ENCODE assay signal across 34 mouse cellular contexts in the genomic region with DNA sequence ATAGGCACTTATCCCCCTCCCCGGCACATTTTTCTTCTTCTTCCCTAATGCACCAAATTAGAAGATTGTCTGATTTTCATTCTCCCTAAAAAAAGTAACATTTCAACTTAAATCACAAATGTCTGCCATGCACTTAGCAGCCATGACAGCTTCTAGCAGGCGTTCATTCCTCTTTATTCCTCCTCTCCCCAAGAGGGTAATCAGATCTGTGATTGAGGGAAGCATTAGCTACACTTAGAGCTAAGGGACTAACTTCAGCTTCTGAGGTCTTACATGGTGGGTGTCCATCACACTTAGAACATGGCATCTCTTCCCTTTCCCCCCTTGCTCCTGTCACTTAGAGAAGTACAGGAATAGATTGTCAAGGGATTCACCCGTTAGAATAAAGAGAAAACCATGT.
"Had no signal": no experiment of that assay in that cellular context is flagged by ENCODE, and none has a peak within 500 bp of the region (broad histone marks: within the 10 kb centered on the region; RNA-seq: fewer than 3 reads in every experiment).

No protein-coding gene starts in this region.

- H3K27ac ChIP-seq: heart, embryonic 13.5 days; heart, embryonic 15.5 days; hindbrain, embryonic 10.5 days; hindbrain, embryonic 12.5 days; hindbrain, embryonic 13.5 days; hindbrain, embryonic 14.5 days; hindbrain, embryonic 15.5 days; hindbrain, postnatal 0 days; intestine, embryonic 15.5 days; kidney, embryonic 15.5 days; kidney, postnatal 0 days; layer of hippocampus, adult 2 months; left cerebral cortex, adult 2 months had no signal

- ATAC-seq: hindbrain, embryonic 16.5 days; hindbrain, postnatal 0 days; inflammation-experienced regulatory T-cells, adult 6 months; intestine, embryonic 15.5 days; intestine, embryonic 16.5 days; intestine, postnatal 0 days had no signal

- H3K4me1 ChIP-seq: intestine, embryonic 15.5 days; kidney, embryonic 15.5 days had no signal

- H3K4me3 ChIP-seq: heart, embryonic 12.5 days; heart, embryonic 13.5 days; heart, embryonic 15.5 days; hindbrain, embryonic 10.5 days; hindbrain, embryonic 12.5 days; hindbrain, embryonic 13.5 days; hindbrain, embryonic 15.5 days; intestine, embryonic 15.5 days; kidney, embryonic 15.5 days; layer of hippocampus, adult 2 months; left cerebral cortex, adult 2 months had no signal

- H3K9me3 ChIP-seq: heart, embryonic 12.5 days; heart, embryonic 13.5 days; heart, embryonic 15.5 days; hindbrain, embryonic 10.5 days; hindbrain, embryonic 12.5 days; hindbrain, embryonic 13.5 days; hindbrain, embryonic 15.5 days; intestine, embryonic 15.5 days; kidney, embryonic 15.5 days had no signal

- H3K27me3 ChIP-seq: heart, embryonic 12.5 days; heart, embryonic 13.5 days; heart, embryonic 15.5 days; hindbrain, embryonic 12.5 days; hindbrain, embryonic 13.5 days; hindbrain, embryonic 15.5 days; intestine, embryonic 15.5 days; kidney, embryonic 15.5 days had no signal

- H3K4me2 ChIP-seq: heart, embryonic 12.5 days; heart, embryonic 13.5 days; heart, embryonic 15.5 days; hindbrain, embryonic 12.5 days; hindbrain, embryonic 13.5 days; hindbrain, embryonic 14.5 days; hindbrain, embryonic 15.5 days; intestine, embryonic 15.5 days; kidney, embryonic 15.5 days had no signal

- H3K36me3 ChIP-seq: heart, embryonic 12.5 days; heart, embryonic 13.5 days; heart, embryonic 15.5 days; hindbrain, embryonic 10.5 days; hindbrain, embryonic 12.5 days; hindbrain, embryonic 13.5 days; hindbrain, embryonic 15.5 days; intestine, embryonic 15.5 days; kidney, embryonic 15.5 days had no signal

- DNase-seq: heart, postnatal 10 days; heart, postnatal 14 days; heart, postnatal 36 days; heart, postnatal 4 days; kidney, adult 11 months; kidney, adult 18-20 months; kidney, adult 2 months; kidney, adult 8-10 months; kidney, adult 9 months; kidney, postnatal 10 days; kidney, postnatal 14 days; kidney, postnatal 25 days; kidney, postnatal 36 days; kidney, postnatal 4 days; layer of hippocampus, adult 9-11 months; layer of hippocampus, postnatal 36 days had no signal

- H3K9ac ChIP-seq: heart, embryonic 12.5 days; heart, embryonic 13.5 days; heart, embryonic 15.5 days; hindbrain, embryonic 12.5 days; hindbrain, embryonic 13.5 days; hindbrain, embryonic 14.5 days; hindbrain, embryonic 15.5 days; intestine, embryonic 15.5 days; kidney, embryonic 15.5 days had no signal
